ENCODE assay signal across 25 mouse cellular contexts in the genomic region with DNA sequence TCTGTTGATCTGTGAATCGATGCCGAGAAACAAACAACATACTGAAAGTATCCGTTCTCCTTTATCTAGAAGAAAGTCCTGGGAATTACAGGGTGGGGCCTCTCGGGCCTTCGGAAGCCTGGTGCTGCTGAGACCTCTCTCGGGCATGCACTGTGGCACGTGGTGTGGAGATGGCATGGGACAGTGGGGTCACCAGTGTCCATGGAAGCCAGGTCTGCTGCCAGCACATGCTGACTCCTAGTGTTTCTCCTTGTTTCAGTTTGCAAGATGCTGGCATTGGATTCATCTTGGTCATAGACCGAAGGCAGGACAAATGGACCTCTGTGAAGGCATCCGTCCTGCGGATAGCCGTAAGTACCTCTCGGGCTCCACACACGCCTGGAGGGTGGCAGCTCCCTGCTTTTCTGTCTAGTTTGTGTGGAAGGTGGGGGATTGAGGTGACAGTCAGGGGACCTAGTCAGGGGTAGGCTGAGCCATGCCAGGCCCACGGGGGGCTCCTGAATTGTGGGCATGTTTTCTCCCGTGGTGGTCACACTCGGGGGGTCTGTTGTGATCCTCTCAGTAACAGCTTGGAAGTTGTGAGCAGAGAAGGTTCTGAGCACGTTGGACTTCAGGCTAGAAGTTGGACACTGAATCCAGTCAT. TPM values are rescaled to one million over a fixed set of nuclear protein-coding genes. Genes with fewer than 3 reads are reported as not detected.
A peak's percentile ranks its signal among the peaks of the same experiment; 100 is the strongest.
DNase-seq lines count a peak whose midpoint lies in the region; TF ChIP-seq lines count a peak whose summit lies in the region.
"Had no signal": no experiment of that assay in that cellular context is flagged by ENCODE, and none has a peak within 500 bp of the region (broad histone marks: within the 10 kb centered on the region; RNA-seq: fewer than 3 reads in every experiment).

No protein-coding gene starts in this region.

- no peak for TF ChIP-seq CTCF in left cerebral cortex, adult 2 months (IDR thresholded peaks at IDR 0.05)
- no peak for TF ChIP-seq CTCF in olfactory bulb, adult 2 months (IDR thresholded peaks at IDR 0.05; ENCODE audit: insufficient read depth, low read depth, low read length)

- DNase-seq in left cerebral cortex, adult 2 months (ENCODE audit: extremely low spot score in 1 of 2, low spot score in 2 of 2) = no peak
- DNase-seq in left cerebral cortex, adult 18-20 months (ENCODE audit: low spot score in 2 of 2) = no peak
- DNase-seq in right cerebral cortex, postnatal 25 days = peak; percentile 45
- no peak for DNase-seq in right cerebral cortex, adult 2 months (ENCODE audit: low spot score in 2 of 2)
- peak; percentile 48 for DNase-seq in cerebellum, adult 8-10 months
- DNase-seq in adrenal gland, adult 2 months = no peak
- DNase-seq in kidney, postnatal 36 days = no peak
- DNase-seq: gastrocnemius, adult 2 months; kidney, adult 2 months; thymus, postnatal 14 days had no signal

- 40% methylated on average over 17 of the region's 17 CpGs for WGBS in olfactory bulb, adult 2 months

- intact Hi-C loops in left cerebral cortex, adult 2 months (cut with DNase I) = loop anchor here (1.0 to 5.0 kb wide), 4 partner anchors 11 to 120 kb away; a partner anchor contains a TSS

- H3K27ac ChIP-seq in left cerebral cortex, adult 2 months = peak overlapping the region; percentile 98
- peak overlapping the region; percentile 96 for H3K27ac ChIP-seq in olfactory bulb, adult 2 months (ENCODE audit: insufficient read depth, low read depth, low read length)
- H3K27ac ChIP-seq: embryonic facial prominence, embryonic 12.5 days; forebrain, embryonic 13.5 days; gastrocnemius, adult 2 months; kidney, postnatal 0 days; macrophage; midbrain, embryonic 12.5 days had no signal

- H3K4me3 ChIP-seq in left cerebral cortex, adult 2 months = peak overlapping the region; percentile 65
- H3K4me3 ChIP-seq in olfactory bulb, adult 2 months (ENCODE audit: insufficient read depth, low read depth, low read length) = peak overlapping the region; percentile 55
- H3K4me3 ChIP-seq: embryonic facial prominence, embryonic 12.5 days; erythroblast, embryonic 14.5 days; forebrain, embryonic 13.5 days; gastrocnemius, adult 2 months; hindbrain, embryonic 15.5 days; midbrain, embryonic 12.5 days had no signal

- H3K4me1 ChIP-seq in olfactory bulb, adult 2 months (ENCODE audit: control insufficient read depth, insufficient read depth, low read length) = peaks cover 37% of the 10 kb centered on the region
- H3K4me1 ChIP-seq: embryonic facial prominence, embryonic 12.5 days; forebrain, embryonic 13.5 days; hindbrain, embryonic 15.5 days; midbrain, embryonic 12.5 days had no signal

- TF ChIP-seq POLR2A in olfactory bulb, adult 2 months (IDR thresholded peaks at IDR 0.05; ENCODE audit: insufficient read depth, low read depth, low read length) = no peak

RNA-seq across cellular contexts. Expression of a gene that starts 41.1 kb away (rescaled TPM):
- under 1 TPM in 1 of 2 experiments, not detected in 1; 0.49 TPM for total RNA-seq in left cerebral cortex, adult 2 months (2021)
- total RNA-seq in left cerebral cortex, adult 18-20 months (2021) = under 1 TPM in 1 of 2 experiments, not detected in 1; 0.19 TPM
- polyA plus RNA-seq in olfactory bulb, adult 2 months (2012; ENCODE audit: insufficient read depth, insufficient read length, low replicate concordance, missing spikeins) = not detected in 2 replicates
- total RNA-seq in adrenal gland, adult 2 months (2021) = 1 to 10 TPM in 1 of 2 experiments, under 1 TPM in 1; 0.24 to 1.8 TPM
- 0.12 and 0.33 TPM in 2 replicates for polyA plus RNA-seq in adrenal gland, adult 2 months (2012; rRNA removed)
- total RNA-seq: common myeloid progenitor, adult 5-6 weeks; gastrocnemius, adult 2 months; left cerebral cortex, postnatal 36 days; monocyte, adult 5-6 weeks had no signal
- polyA plus RNA-seq: embryonic facial prominence, embryonic 12.5 days; heart, postnatal 0 days; intestine, embryonic 14.5 days; neural tube, embryonic 11.5 days had no signal

RNA-seq across cellular contexts. Expression of a gene that starts 52.4 kb away (rescaled TPM):
- under 1 TPM in 1 of 2 experiments, not detected in 1; 0.45 TPM for total RNA-seq in left cerebral cortex, adult 2 months (2021)
- total RNA-seq in left cerebral cortex, adult 18-20 months (2021) = not detected
- not detected in 2 replicates for polyA plus RNA-seq in olfactory bulb, adult 2 months (2012; ENCODE audit: insufficient read depth, insufficient read length, low replicate concordance, missing spikeins)
- total RNA-seq in adrenal gland, adult 2 months (2021) = 1 to 10 TPM in 1 of 2 experiments, under 1 TPM in 1; 0.66 to 4.1 TPM
- polyA plus RNA-seq in adrenal gland, adult 2 months (2012; rRNA removed) = 0.17 and 0.52 TPM in 2 replicates
- total RNA-seq: gastrocnemius, adult 2 months; layer of hippocampus, postnatal 14 days; left cerebral cortex, postnatal 36 days had no signal

Comparison
In these comparisons a context has a peak if more than half of its experiments do, and no peak if none do; other contexts are left out.
1. DNase-seq: peak in right cerebral cortex, postnatal 25 days (single experiment) and cerebellum, adult 8-10 months (single experiment); none in left cerebral cortex, adult 2 months (0 of 2), left cerebral cortex, adult 18-20 months (0 of 2), right cerebral cortex, adult 2 months (0 of 2), adrenal gland, adult 2 months (single experiment) and kidney, postnatal 36 days (0 of 2).